Mouse (Mus musculus) CD4-positive naive resting alpha-beta T cell, adult 76 days (primary cell): ENCODE data around the gene Acbd4. TPM values are rescaled to one million over a fixed set of nuclear protein-coding genes. Genes with fewer than 3 reads are reported as not detected.

ENCODE experiments used
- total RNA-seq: library from RNA; stranded (reverse); gene quantifications from one replicate; pipeline ENCODE4 v1.2.4, GENCODE M21; 2023

Gene Acbd4
- 32.7 TPM for total RNA-seq

GRCm38 (mm10) chr11:103101481-103101865, at the start of gene Acbd4, which contains the start of gene Plcd3:
Gene Acbd4, plus strand, starts transcription at chr11:103101682.
Gene Plcd3, minus strand, starts transcription at chr11:103101658.

GRCm38 (mm10) chr11:103116008-103116818, 14.7 kb downstream of the Acbd4 start, which contains the start of gene Hexim1:
Gene Hexim1, plus strand, starts transcription at chr11:103116231.

GRCm38 (mm10) chr11:103131701-103132575, 30.5 kb downstream of the Acbd4 start, which contains the start of gene Hexim2:
Gene Hexim2, plus strand, starts transcription at chr11:103132429.

Other genes with a start within 250 kb of the Acbd4 start
- gene Eftud2, start 220.7 kb upstream of the Acbd4 start, total RNA-seq = 128 TPM
- not detected for gene Ccdc103, start 220.5 kb upstream of the Acbd4 start, total RNA-seq
- gene Fam187a, start 216.5 kb upstream of the Acbd4 start, total RNA-seq = not detected
- not detected for gene Gfap, start 200.8 kb upstream of the Acbd4 start, total RNA-seq
- gene Kif18b, start 176.6 kb upstream of the Acbd4 start, total RNA-seq = 1.1 TPM
- not detected for gene C1ql1, start 155.0 kb upstream of the Acbd4 start, total RNA-seq
- gene Nmt1, start 73.5 kb upstream of the Acbd4 start, total RNA-seq = 58.4 TPM
- 13.4 TPM for gene Dcakd, start 73.3 kb upstream of the Acbd4 start, total RNA-seq
- 0.35 TPM for gene Plcd3, start within 50 bp of the Acbd4 start, total RNA-seq
- gene Hexim1, start 14.5 kb downstream of the Acbd4 start, total RNA-seq = 137 TPM
- gene Hexim2, start 30.7 kb downstream of the Acbd4 start, total RNA-seq = 3.3 TPM
- 357 TPM for gene Fmnl1, start 69.4 kb downstream of the Acbd4 start, total RNA-seq
- gene 1700023F06Rik, start 106.9 kb downstream of the Acbd4 start, total RNA-seq = not detected
- not detected for gene Spata32, start 116.8 kb downstream of the Acbd4 start, total RNA-seq
- 73.6 TPM for gene Map3k14, start 165.8 kb downstream of the Acbd4 start, total RNA-seq